Mouse (Mus musculus): ENCODE results near the gene Padi4. TPM values are rescaled to one million over a fixed set of nuclear protein-coding genes. Genes with fewer than 3 reads are reported as not detected.

The Padi4 gene
- polyA plus RNA-seq, 1 experiment from 2014 or later = 0.16 TPM

GRCm38 (mm10) chr4:140791071-140791470 is 17.0 kb upstream of the Padi4 start:
- H3K4me2 ChIP-seq (ENCODE audit: low read depth, low read length) = no peak overlapping the region
- no peaks in the 10 kb centered on the region for H3K9me3 ChIP-seq (ENCODE audit: control insufficient read depth, low read length)
- no peaks in the 10 kb centered on the region for H3K4me1 ChIP-seq (ENCODE audit: control insufficient read depth, insufficient read depth, low read length)
- no peak overlapping the region for H3K27ac ChIP-seq (ENCODE audit: low read depth, low read length)
- 88% methylated on average over 16 of the region's 16 CpGs for WGBS
- no peak overlapping the region for H3K4me3 ChIP-seq (ENCODE audit: low read depth, low read length)
- ATAC-seq (ENCODE audit: low read depth) = no peak
- no peaks in the 10 kb centered on the region for H3K27me3 ChIP-seq (ENCODE audit: control insufficient read depth, insufficient read depth, low read length)
- no peaks in the 10 kb centered on the region for H3K36me3 ChIP-seq (ENCODE audit: control insufficient read depth, insufficient read depth, low read length)
- H3K9ac ChIP-seq (replicated peaks; ENCODE audit: low read depth, low read length) = no peak overlapping the region

GRCm38 (mm10) chr4:140789983-140790382 is 15.9 kb upstream of the Padi4 start:
- Histone ChIP-seq H3K36me3 (ENCODE audit: control insufficient read depth, insufficient read depth, low read length) (no peaks in the 10 kb centered on the region), H3K4me3 (ENCODE audit: low read depth, low read length) (no peak overlapping the region), H3K27me3 (ENCODE audit: control insufficient read depth, insufficient read depth, low read length) (no peaks in the 10 kb centered on the region), H3K27ac (ENCODE audit: low read depth, low read length) (no peak overlapping the region), H3K9ac (replicated peaks; ENCODE audit: low read depth, low read length) (no peak overlapping the region), H3K4me2 (ENCODE audit: low read depth, low read length) (no peak overlapping the region), H3K9me3 (ENCODE audit: control insufficient read depth, low read length) (no peaks in the 10 kb centered on the region), H3K4me1 (ENCODE audit: control insufficient read depth, insufficient read depth, low read length) (no peaks in the 10 kb centered on the region)
- no peak for ATAC-seq (ENCODE audit: low read depth)
- WGBS = 86% methylated on average over 4 of the region's 4 CpGs

GRCm38 (mm10) chr4:140788983-140789382 is 14.9 kb upstream of the Padi4 start:
- 50% methylated on average over 6 of the region's 6 CpGs for WGBS
- Histone ChIP-seq H3K4me1 (ENCODE audit: control insufficient read depth, insufficient read depth, low read length) (no peaks in the 10 kb centered on the region), H3K27ac (ENCODE audit: low read depth, low read length) (no peak overlapping the region), H3K9ac (replicated peaks; ENCODE audit: low read depth, low read length) (no peak overlapping the region), H3K9me3 (ENCODE audit: control insufficient read depth, low read length) (no peaks in the 10 kb centered on the region), H3K4me2 (ENCODE audit: low read depth, low read length) (no peak overlapping the region), H3K27me3 (ENCODE audit: control insufficient read depth, insufficient read depth, low read length) (no peaks in the 10 kb centered on the region), H3K36me3 (ENCODE audit: control insufficient read depth, insufficient read depth, low read length) (no peaks in the 10 kb centered on the region), H3K4me3 (ENCODE audit: low read depth, low read length) (no peak overlapping the region)
- ATAC-seq (ENCODE audit: low read depth) = no peak

- no peak for ATAC-seq (ENCODE audit: low read depth)
- Histone ChIP-seq H3K36me3 (ENCODE audit: control insufficient read depth, insufficient read depth, low read length) (no peaks in the 10 kb centered on the region), H3K9ac (replicated peaks; ENCODE audit: low read depth, low read length) (no peak overlapping the region), H3K4me1 (ENCODE audit: control insufficient read depth, insufficient read depth, low read length) (no peaks in the 10 kb centered on the region), H3K27ac (ENCODE audit: low read depth, low read length) (no peak overlapping the region), H3K9me3 (ENCODE audit: control insufficient read depth, low read length) (no peaks in the 10 kb centered on the region), H3K4me2 (ENCODE audit: low read depth, low read length) (no peak overlapping the region), H3K4me3 (ENCODE audit: low read depth, low read length) (no peak overlapping the region), H3K27me3 (ENCODE audit: control insufficient read depth, insufficient read depth, low read length) (no peaks in the 10 kb centered on the region)
- 81% methylated on average over 6 of the region's 6 CpGs for WGBS
Measured at GRCm38 (mm10) chr4:140788264-140788663, 14.2 kb upstream of the Padi4 start.

GRCm38 (mm10) chr4:140787414-140787813 is 13.4 kb upstream of the Padi4 start:
- no peak overlapping the region for H3K27ac ChIP-seq (ENCODE audit: low read depth, low read length)
- no peak for ATAC-seq (ENCODE audit: low read depth)
- H3K9me3 ChIP-seq (ENCODE audit: control insufficient read depth, low read length) = no peaks in the 10 kb centered on the region
- WGBS = 78% methylated on average over 4 of the region's 4 CpGs
- no peaks in the 10 kb centered on the region for H3K36me3 ChIP-seq (ENCODE audit: control insufficient read depth, insufficient read depth, low read length)
- no peak overlapping the region for H3K9ac ChIP-seq (replicated peaks; ENCODE audit: low read depth, low read length)
- H3K4me1 ChIP-seq (ENCODE audit: control insufficient read depth, insufficient read depth, low read length) = no peaks in the 10 kb centered on the region
- H3K4me3 ChIP-seq (ENCODE audit: low read depth, low read length) = no peak overlapping the region
- H3K4me2 ChIP-seq (ENCODE audit: low read depth, low read length) = no peak overlapping the region
- no peaks in the 10 kb centered on the region for H3K27me3 ChIP-seq (ENCODE audit: control insufficient read depth, insufficient read depth, low read length)

GRCm38 (mm10) chr4:140785217-140785616 is 11.2 kb upstream of the Padi4 start:
- Histone ChIP-seq H3K9ac (replicated peaks; ENCODE audit: low read depth, low read length) (no peak overlapping the region), H3K27ac (ENCODE audit: low read depth, low read length) (no peak overlapping the region), H3K4me1 (ENCODE audit: control insufficient read depth, insufficient read depth, low read length) (no peaks in the 10 kb centered on the region), H3K27me3 (ENCODE audit: control insufficient read depth, insufficient read depth, low read length) (no peaks in the 10 kb centered on the region), H3K36me3 (ENCODE audit: control insufficient read depth, insufficient read depth, low read length) (no peaks in the 10 kb centered on the region), H3K4me2 (ENCODE audit: low read depth, low read length) (no peak overlapping the region), H3K9me3 (ENCODE audit: control insufficient read depth, low read length) (no peaks in the 10 kb centered on the region), H3K4me3 (ENCODE audit: low read depth, low read length) (no peak overlapping the region)
- WGBS = 94% methylated on average over 5 of the region's 5 CpGs
- no peak for ATAC-seq (ENCODE audit: low read depth)

GRCm38 (mm10) chr4:140784292-140784945 is 10.4 kb upstream of the Padi4 start:
- H3K4me1 ChIP-seq (ENCODE audit: control insufficient read depth, insufficient read depth, low read length) = no peaks in the 10 kb centered on the region
- no peak overlapping the region for H3K4me2 ChIP-seq (ENCODE audit: low read depth, low read length)
- H3K36me3 ChIP-seq (ENCODE audit: control insufficient read depth, insufficient read depth, low read length) = no peaks in the 10 kb centered on the region
- no peaks in the 10 kb centered on the region for H3K27me3 ChIP-seq (ENCODE audit: control insufficient read depth, insufficient read depth, low read length)
- H3K9me3 ChIP-seq (ENCODE audit: control insufficient read depth, low read length) = no peaks in the 10 kb centered on the region
- H3K9ac ChIP-seq (replicated peaks; ENCODE audit: low read depth, low read length) = no peak overlapping the region
- no peak overlapping the region for H3K4me3 ChIP-seq (ENCODE audit: low read depth, low read length)
- no peak overlapping the region for H3K27ac ChIP-seq (ENCODE audit: low read depth, low read length)
- 97% methylated on average over 9 of the region's 9 CpGs for WGBS
- no peak for ATAC-seq (ENCODE audit: low read depth)

- no peak overlapping the region for H3K27ac ChIP-seq (ENCODE audit: low read depth, low read length)
- no peaks in the 10 kb centered on the region for H3K9me3 ChIP-seq (ENCODE audit: control insufficient read depth, low read length)
- no peaks in the 10 kb centered on the region for H3K36me3 ChIP-seq (ENCODE audit: control insufficient read depth, insufficient read depth, low read length)
- no peak overlapping the region for H3K4me3 ChIP-seq (ENCODE audit: low read depth, low read length)
- ATAC-seq (ENCODE audit: low read depth) = no peak
- no peak overlapping the region for H3K4me2 ChIP-seq (ENCODE audit: low read depth, low read length)
- H3K9ac ChIP-seq (replicated peaks; ENCODE audit: low read depth, low read length) = no peak overlapping the region
- 90% methylated on average over 9 of the region's 9 CpGs for WGBS
- H3K27me3 ChIP-seq (ENCODE audit: control insufficient read depth, insufficient read depth, low read length) = no peaks in the 10 kb centered on the region
- H3K4me1 ChIP-seq (ENCODE audit: control insufficient read depth, insufficient read depth, low read length) = no peaks in the 10 kb centered on the region
Measured at GRCm38 (mm10) chr4:140782821-140783220, 8.8 kb upstream of the Padi4 start.

- ATAC-seq (ENCODE audit: low read depth) = no peak
- H3K27me3 ChIP-seq (ENCODE audit: control insufficient read depth, insufficient read depth, low read length) = no peaks in the 10 kb centered on the region
- 62% methylated on average over 14 of the region's 14 CpGs for WGBS
Measured at GRCm38 (mm10) chr4:140780507-140780906, 6.5 kb upstream of the Padi4 start.

More at GRCm38 (mm10) chr4:140780507-140780906, 6.5 kb upstream of the Padi4 start:
- Histone ChIP-seq H3K4me1 (ENCODE audit: control insufficient read depth, insufficient read depth, low read length) (no peaks in the 10 kb centered on the region), H3K36me3 (ENCODE audit: control insufficient read depth, insufficient read depth, low read length) (no peaks in the 10 kb centered on the region), H3K4me3 (ENCODE audit: low read depth, low read length) (no peak overlapping the region), H3K27ac (ENCODE audit: low read depth, low read length) (no peak overlapping the region), H3K9ac (replicated peaks; ENCODE audit: low read depth, low read length) (no peak overlapping the region), H3K9me3 (ENCODE audit: control insufficient read depth, low read length) (no peaks in the 10 kb centered on the region), H3K4me2 (ENCODE audit: low read depth, low read length) (no peak overlapping the region)

All from neural tube, embryonic 14.5 days (tissue).